Mouse (Mus musculus): ENCODE data around the gene Nle1.

Nle1 gene

DNA sequence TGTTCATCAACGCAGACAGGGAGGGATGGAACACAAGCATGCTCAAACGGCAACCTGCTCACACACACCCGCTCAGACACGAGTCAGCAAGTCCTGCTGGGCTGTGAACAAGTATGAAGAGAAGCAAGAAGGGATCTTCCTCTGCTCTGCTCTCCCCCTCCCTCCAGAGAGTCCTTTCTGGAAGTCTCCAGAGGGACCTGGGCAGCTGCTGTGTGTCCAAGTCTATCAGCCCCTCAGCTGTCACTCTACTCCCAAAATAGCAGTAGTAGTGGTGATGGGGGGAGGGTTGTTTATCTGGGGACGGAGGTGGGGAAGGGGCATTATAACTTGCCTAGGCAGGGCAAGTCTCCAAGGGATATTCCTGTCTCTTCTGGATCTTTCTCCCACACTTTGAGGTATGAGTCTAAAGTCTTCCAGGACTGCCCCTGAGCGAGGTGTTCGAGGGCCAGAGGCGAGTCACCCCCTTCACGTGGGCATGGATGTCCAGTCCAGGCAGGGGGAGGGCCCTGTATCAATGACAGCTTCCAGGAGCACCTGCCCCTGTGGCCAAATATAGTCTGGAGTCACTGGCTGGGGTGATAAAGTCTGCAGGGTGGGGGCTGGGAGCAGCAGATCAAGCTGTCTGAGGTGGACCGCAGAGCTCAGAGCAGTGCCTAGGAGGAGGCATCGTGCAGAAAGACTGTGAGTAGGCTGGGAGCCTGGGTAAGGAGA lies 2.6 kb upstream of the Nle1 start:
- no peak for DNase-seq

DNA sequence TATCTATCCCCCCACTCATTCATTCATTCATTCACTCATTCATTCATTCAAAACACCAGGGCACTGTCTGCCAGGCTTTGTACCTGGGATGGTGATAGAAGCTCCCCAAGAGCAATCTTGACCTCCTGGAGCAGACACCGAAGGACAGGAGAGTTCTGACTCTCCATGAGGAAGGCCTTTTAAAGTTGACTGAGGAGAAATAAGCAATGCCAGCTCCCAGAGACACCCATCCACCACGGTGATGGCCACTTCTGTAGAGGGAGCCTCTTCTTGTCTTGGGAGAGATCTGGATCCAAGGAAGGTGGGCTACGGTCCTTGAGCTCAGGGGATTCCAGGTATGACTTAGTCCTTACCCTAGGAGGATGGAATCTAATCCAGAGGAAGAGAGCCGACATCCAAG lies 2.0 kb upstream of the Nle1 start, which contains the start of gene Unc45b:
Unc45b (plus strand) TSS at position 301 of the 400 bp plus-strand sequence.
- DNase-seq: no peak

DNA sequence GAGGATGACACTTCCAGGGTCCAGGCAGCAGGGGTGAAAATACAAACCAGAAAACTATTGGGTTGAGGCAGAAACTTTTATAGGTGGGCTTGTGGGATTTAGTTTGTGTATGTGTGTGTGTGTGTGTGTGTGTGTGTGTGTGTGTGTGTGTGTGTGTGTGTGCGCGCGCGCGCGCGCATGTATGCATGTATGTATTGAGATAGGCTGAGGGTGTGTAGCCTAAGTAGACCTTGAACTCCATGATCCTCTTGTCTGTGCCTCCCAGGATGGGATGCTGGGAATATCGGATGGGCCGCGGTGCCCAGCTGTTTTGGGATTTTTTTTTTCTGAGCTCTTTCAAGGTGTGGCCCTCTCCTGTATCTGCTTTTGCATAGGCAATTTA lies 388 bp upstream of the Nle1 start:
- no peak for DNase-seq

DNA sequence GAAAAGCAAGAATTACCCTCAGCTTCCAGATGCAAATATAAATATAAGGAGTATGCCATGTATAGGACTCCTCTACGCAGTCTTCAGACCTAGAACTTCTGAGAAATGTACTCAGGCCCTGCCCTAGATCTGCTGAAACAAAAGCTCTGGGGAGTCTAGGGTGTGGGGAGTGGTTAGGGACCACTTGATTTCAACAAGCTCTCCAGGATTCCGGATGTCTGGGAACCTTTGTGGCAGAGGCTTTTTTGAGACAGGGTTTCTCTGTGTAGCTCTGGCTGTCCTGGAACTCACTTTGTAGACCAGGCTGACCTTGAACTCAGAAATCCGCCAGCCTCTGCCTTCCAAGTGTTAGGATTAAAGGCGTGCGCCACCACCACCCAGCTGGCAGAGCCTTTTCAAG lies 2.4 kb downstream of the Nle1 start:
- no peak for DNase-seq

DNA sequence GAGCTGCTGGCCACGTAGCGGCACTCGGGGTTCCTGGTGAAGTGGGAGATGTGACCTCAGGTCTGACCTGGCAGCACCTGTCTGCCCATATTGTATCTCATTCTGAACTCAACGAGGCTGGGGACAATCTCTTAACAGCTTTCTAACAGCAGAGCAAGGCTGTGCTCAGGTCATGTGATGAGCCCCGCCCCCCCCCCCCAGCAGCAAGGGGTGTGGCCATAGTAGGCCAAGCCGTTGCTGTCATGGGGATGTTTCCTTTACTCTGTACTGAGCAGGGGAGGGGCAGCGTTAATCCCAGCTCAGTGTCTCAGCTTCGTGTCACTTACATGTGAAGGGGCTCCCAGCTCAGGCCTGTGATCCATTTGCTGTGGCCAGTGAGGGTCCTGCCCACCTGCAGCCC lies 3.3 kb downstream of the Nle1 start:
- no peak for DNase-seq

DNA sequence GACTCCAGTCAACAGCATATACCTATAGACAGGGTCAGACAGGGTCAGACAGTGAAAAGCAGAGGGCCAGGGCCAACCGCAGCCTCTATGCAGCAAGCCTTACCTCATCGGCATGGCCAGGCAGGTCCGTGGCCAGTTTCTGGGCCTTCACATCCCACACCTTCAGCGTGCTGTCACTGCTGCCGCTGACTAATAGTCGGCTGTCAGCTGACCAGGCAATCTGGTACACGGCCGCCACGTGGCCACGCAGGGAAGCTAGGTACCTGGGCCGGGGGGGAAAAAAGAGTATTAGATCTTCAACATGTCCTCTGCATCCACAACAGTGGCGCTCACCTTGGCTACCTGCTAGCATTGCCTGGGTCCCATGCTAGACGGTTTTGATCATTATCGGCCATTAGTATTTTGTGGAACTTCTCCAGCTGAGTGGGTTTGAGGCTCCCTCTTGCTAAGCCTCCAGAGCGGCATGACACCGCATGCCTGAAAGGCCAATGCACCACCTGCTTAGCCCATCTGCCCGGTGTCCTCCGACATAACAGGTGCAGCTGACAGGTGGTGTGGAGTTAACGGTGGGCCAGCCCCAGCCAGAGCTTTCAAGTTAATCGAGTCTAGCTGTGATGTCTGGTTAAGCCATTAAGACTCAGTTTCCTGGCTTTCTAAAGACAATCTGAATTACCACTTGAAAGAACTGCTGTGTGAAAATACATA lies 6.5 kb downstream of the Nle1 start:
- no peak for DNase-seq

DNA sequence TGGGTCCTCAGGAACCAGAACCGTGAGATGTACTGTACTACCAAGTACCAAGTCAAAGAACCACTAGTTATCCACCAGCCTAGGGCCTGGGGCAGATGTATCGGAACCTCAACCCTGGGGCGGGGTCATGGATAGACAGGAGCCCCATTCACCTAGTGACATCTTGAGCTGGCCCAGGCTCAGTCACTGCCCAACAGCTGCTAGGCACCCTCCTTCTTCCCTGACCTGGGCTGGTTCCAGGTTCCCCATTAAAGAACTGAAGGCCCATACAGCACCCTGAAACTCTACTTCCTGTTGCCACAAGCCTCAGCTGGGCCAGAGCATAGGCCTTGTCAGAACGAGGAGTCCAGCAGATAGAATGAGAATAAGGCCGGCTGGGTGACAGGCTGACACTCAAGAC lies 8.5 kb downstream of the Nle1 start:
- no peak for DNase-seq

DNA sequence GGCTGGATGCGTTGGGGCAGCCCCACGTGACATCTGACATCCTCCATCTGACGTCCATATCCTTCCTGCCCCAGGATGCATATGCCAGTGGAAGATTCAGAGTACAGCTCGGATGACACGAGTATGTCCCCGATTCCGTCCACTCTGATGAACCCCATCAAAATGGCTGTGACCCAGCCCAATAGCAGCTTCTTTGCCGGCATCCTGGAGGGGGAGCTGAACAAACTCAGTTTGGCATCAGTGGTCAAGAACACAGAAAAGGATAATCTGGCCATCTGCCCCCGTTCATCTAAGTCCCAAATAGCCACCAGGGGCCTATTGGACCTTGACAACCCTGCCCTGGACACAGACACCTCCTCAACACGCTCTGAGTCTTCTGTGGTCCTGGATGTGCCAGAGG lies 10.7 kb downstream of the Nle1 start:
- DNase-seq: no peak

DNA sequence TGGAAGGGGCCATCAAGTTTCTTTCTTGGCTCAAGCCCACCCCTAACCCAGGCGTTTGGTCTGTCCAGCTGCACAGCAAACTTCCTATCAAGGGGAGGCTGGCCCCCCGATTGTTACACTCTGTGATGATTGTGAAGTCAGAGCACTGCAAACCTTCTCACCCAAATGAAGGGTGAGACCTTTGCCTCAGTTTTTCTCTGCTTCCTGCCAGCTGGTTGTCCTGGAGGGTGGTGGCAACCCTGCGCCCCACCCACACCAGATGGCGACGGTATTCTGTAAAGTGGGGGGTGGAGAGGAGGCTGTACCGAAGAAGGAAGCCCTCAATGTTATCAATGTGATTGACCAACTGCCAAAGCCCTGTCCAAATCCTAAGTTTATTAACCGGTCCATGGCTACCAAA lies 16.3 kb downstream of the Nle1 start, which contains the start of gene Fndc8:
Fndc8 (plus strand) TSS at position 189 of the 400 bp plus-strand sequence.
- DNase-seq: no peak

DNA sequence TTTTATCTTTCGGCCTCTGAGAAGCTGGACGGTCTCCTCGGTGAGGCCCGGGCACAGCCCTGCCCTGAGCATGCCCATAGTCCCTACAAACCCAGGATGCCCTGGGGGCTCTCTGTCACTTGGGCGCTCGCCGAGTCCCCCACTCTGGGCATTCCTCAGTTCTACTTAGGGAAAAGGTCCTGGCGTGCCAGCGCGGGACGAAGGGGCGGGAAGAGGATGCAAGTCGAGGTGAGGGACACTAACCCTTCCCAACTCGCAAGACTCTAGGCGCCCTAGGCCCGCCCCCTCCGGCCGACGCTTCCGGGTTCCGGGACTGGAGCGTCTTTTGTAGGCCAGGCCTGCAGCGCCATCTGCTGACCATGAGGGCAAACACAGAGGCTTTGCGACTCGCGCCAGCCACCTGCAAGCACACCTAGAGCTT lies 17.9 kb downstream of the Nle1 start, which contains the start of gene Rad51d:
Rad51d (minus strand) TSS at position 273 of the 421 bp plus-strand sequence.
- peak; percentile 92 for DNase-seq

DNA sequence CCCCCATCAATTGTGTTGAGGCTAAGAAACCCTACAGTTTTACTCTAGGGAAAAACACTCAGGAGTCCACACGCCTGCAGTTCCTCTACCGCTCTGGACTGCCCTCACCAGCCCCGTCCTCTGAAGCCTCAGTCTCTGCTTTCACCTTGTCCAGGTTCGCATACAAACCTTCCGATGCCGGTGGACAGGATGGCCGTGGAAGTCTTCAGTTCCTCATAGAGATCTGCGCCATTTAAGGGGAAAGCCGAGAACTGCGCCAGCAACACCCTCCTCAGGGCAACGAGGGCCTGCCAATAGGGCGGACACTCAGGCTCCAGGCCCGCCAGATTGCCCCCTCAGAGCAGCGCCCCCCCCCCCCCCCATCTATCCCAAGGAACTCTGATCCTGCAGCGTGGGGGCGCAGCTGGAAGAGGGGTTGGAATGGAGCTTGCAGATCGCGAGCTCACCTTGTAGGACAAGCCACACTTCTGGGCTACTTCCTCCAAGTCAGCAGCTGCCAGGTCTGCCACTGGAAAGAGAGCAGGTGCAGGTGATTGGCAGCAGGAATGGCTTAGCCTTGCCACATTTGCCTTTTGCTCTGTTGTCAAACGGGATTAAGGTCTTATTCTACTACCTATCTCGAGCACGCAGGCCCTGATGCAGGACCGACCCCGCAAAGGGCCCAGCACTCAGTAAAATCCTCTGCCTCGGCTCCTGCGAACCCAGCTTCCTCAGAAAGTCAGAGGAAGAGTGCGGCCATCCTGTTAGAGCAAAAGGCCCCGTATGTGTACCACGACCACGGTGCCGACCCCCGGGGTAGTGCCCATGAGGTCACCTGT lies 18.5 kb downstream of the Nle1 start:
- peak; percentile 40 for DNase-seq

DNA sequence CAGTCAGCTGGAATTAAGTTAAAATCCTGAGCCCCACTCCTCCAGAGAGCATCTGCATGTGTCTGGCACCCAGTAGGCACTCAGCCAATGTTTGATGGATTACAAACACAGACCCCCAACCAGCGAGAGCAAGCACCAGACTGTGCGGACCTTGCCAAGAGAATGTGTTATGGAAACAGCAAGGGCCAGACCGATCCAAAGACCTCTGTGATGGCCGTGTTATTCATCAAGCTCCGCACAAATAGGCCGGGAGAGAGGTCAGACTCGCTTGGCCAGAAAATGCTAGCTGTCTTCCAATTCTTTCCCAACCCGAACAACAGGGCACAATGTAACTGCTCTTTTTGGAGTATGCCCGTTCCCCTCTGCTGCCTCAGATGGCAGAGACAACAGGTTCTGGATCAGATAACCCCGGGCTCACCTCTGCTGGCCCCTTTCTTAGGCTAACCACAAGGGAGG lies 19.7 kb downstream of the Nle1 start:
- peak; percentile 80 for DNase-seq

DNA sequence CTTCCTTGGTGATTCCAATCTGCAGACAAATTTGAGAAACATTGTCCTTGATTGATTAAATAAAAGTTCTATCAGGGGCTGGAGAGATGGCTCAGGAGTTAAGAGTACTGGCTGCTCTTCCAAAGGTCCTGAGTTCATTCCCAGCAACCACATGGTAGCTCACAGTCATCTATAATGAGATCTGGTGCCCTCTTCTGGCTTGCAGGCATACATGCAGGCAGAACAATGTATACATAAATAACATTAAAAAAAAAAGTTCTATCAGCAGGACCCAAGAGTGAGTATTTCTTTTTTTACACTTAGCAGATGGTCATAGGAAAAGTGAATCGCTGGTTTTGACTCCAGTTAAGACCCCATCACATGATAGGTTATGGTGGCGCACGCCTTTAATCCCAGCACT lies 21.7 kb downstream of the Nle1 start:
- no peak for DNase-seq

DNA sequence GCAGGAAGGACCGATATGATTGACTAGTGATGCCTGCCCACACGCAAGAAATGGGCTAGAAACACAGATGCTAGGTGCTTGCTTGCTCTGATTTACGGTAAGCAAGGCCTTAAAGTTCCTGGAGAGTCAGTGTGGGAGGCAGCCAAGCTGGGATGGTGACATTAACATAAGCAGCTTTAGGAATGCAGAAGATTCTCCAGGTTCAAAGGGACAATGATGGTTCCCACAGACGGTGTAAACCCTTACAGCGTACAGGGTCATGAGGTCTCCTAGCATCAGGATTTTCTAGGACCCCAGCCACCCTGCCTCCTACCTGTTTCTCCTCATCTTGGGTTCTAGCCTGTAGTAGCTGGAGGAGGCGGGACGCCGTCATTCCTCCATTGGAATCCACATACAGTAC lies 25.0 kb downstream of the Nle1 start:
- DNase-seq: no peak

DNA sequence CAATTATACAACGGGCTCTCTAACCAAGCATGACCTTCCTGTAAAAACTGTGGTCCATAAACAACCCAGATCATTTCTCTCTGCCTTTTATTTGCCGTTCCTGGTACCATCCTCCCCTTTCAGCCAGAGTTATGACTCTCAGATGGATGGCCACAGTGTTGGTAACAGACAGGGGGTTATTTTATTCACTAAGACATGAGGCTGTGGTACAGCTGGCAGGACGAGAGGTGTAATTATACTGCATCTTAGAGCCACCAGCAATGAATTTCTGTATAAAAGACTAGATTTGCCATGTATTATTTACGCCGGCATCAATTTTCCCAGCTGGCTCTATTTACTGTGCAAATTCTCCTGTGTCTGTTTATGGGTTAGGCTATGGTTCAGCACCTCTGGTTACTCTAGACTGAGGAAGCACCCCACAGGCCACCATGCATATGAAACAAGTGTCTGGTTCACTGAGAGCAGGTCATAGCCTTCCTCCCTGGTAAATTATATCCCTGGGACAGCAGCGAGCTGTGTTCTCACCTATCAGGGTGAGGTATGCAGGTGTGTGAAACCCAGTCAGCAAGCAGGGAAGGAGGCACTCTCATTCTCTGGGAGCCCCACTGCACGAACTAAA lies 30.4 kb downstream of the Nle1 start:
- no peak for DNase-seq

DNA sequence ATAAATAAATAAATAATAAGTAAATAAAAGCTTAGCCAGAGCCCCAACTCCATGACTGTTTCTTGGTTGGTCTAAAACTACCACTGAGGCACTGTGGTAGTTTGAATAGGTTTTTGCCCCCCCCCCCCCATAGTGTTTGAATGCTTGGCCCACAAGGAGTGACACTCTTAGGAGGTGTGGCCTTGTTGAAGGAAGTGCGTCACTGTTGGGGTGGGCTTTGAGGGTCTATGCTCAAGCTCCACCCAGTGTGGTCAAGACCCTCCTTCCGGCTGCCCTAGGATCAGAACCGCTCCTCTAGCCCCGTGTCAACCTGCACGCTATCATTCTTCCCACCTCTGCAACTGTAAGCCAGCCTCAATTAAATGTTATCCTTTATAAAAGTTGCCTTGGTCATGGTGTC lies 32.6 kb downstream of the Nle1 start:
- no peak for DNase-seq

DNA sequence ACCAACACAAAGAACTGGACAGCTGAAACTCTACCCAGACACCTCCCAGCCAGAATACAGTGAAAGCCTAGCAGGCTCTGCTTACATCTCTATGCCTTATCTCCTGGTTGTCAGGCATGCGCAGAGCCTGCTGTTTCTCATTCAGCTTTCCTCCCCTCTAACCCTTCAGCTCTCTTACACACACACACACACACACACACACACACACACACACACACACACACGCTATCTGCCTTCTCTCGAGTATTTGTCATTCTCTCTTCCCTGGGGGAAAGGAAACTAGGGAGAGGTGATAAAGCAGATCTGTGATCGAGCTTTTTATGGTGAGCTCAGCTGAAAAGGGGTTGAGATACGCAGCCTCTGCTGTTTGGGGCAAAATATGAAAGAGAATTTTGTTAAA lies 33.3 kb downstream of the Nle1 start:
- DNase-seq: no peak

DNA sequence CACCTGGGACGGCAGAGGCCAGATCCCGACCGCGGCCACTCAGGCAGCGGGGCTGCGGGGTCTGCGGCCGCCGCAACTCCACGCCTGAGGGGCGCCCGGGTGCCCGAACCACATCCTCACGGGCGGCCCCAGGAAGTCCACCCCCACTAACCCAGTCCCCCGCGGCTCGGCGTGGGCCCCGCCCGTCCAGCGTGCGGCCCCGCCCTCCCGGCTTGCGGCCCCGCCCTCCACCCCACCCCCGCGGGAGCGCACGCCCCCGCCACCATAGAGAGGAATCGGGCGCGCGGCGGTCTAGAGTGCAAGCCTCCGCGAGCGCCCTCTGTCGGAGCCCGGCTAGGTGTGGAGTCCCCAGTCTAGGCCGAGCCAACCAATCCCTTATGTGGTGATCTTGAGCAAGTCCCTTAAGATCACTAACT lies 37.2 kb downstream of the Nle1 start, which contains the start of gene Rffl:
Rffl (minus strand) TSS at position 180 of the 416 bp plus-strand sequence.
- DNase-seq: peak; percentile 89

DNA sequence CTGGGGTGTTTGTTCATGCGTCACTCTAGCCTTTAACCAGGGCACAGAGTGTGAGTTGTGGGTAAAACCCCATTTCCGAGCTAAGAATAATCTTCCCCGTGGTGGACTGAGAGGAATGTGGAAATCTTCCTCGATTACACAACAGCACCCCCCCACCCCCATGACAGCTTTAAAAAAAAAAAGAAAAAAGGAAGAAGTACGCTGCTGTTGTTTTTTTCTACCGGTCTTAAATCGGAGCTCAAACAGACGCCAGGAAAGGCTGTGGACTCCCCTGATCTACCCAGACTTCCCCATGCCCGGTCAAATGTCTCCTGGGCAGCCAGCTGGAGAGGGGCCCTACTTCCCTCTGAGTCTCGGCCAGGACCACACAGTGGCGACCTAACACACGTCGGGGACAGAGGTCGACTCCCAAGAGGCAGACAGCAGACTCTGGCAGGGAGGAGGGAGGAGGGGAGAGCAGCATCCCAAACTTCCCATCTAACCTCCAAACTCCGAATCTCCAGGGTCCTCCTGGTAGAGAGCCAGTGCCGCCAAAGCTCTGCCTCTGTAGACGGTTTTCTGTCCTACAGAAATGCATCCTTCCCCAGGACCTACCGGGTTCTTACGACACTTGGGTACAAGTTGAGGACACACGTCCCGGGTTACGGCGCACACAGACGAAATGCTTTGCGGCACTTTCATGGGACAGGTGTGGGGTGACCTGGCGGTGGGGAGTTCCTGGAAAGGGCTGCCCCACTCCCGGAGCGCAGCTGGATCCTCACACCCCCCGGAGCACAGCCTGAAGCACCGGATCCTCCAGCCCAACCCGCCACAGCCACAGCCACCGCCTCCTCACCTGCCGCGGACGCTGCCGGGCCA lies 37.8 kb downstream of the Nle1 start:
- peak; percentile 88 for DNase-seq

DNA sequence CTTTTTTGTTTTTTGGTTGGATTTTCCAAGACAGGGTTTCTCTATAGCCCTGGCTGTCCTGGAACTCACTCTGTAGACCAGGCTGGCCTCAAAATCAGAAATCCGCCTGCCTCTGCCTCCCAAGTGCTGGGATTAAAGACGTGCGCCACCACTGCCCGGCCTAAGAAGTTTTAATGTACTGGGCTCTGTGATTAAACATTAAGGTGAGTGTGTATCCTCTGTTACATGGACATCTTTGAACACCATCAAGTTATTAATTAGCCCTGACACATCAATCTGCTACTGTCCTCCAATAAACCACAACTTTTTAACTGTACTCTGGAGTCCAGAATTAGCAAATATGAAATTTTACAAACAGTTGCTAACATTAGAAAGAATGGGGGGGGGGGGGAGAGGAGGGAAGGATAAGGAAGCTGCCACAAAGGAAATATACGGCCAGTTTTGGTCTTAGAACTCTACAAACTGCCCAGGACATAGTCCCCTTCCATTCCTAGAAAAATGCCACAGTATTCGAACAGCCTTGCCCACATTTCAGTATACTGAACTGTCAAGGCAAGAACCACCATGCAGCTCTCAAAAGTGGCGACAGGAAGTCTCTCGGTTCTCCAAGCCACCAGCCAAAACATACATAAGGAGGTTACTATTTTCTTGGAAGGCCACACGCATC lies 38.6 kb downstream of the Nle1 start:
- no peak for DNase-seq

DNA sequence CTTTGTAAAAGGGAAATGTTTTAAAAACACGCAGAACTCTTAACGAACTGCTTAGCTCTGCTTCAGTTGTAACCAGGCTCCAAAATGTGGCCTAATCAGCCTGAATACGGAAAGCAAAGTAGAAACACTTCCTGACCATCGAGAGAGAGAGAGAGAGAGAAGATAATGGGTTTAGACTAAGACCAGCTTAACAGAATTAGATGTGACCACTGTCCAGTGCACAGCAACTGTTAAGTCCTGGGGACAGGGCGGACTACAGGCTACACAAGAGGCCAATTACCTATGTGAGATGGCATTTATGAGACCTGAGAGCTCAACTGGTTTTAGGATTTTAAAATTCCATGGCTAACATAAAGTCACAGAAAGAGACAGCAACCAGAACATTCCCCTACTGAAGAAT lies 40.3 kb downstream of the Nle1 start:
- no peak for DNase-seq

Measured in kidney, adult 11 months (tissue).